Mouse (Mus musculus): ENCODE results near the gene Trpc2. TPM values are rescaled to one million over a fixed set of nuclear protein-coding genes. Genes with fewer than 3 reads are reported as not detected.
"Not testable (repeated sequence)": the region's sequence is repeated elsewhere in the genome, so short reads cannot be mapped to it uniquely, and the experiment has no call there.

The Trpc2 gene
- not detected in 2 replicates for polyA plus RNA-seq (2015; fragmentation: Nextera tagmentation; extraction: Ambion mirVana)

DNA sequence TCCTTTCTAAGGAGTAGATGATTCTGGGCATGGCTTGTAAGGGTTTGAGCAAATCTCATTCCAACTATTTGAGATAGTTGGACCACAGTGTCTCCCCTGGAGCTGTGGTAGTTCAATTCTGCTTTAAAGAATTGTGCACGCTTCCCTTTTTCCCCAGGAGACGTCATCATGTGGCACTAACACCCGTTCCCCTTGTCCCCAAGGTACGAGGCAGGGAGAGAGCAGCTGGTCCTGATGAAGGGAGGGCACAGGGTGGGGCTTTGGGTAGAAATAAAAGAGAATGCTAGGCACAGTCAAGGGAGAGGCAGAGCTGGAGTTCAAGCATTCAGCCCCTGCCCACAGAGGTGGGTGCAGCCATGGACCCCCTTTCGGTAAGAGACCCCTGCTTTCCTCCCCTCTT is at the start of gene Trpc2:
Gene Trpc2 (plus strand): TSS at position 301 of the 400 bp plus-strand sequence.
- Histone ChIP-seq H3K4me2 (no peak within 1 kb of the TSS), H3K4me3 (replicated peaks) (no peak within 1 kb of the TSS), H3K4me1 (no peaks in the 10 kb centered on the region), H3K9ac (no peak within 1 kb of the TSS), H3K27ac (no peak within 1 kb of the TSS), H3K36me3 (peaks cover 29% of the 10 kb centered on the region), H3K9me3 (no peaks in the 10 kb centered on the region), H3K27me3 (replicated peaks) (no peaks in the 10 kb centered on the region)
- ATAC-seq (ENCODE audit: insufficient read depth, low FRiP score, low read depth), result no peak
- 91% methylated on average over 5 of the region's 5 CpGs for WGBS

DNA sequence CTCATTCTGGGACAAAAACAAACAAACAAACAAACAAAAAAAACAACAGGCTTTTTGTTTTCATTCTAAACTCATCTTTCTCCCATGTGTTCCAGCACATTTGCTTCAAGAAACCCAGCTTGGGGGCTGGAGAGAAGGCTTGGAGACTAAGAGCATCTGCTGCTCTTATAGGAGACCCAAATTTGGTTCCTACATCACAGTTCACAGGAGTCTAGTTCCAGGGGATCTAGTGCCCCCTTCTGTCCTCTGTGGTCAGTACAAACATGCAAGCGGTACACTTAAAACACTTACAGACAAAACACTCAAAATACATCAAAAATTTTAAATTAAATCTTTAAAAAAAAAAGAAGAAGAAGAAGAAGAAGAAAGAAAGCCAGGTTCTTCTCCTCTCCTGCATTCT is 48.0 kb upstream of the Trpc2 start:
- H3K4me1 ChIP-seq, result no peaks in the 10 kb centered on the region
- WGBS, result 94% methylated on average over 1 of the region's 1 CpGs
- H3K4me3 ChIP-seq (replicated peaks), result no peak overlapping the region
- no peaks in the 10 kb centered on the region for H3K27me3 ChIP-seq (replicated peaks)
- H3K27ac ChIP-seq, result no peak overlapping the region
- H3K4me2 ChIP-seq, result no peak overlapping the region
- no peak overlapping the region for H3K9ac ChIP-seq
- ATAC-seq (ENCODE audit: insufficient read depth, low FRiP score, low read depth), result no peak
- H3K36me3 ChIP-seq, result peaks cover 46% of the 10 kb centered on the region
- no peaks in the 10 kb centered on the region for H3K9me3 ChIP-seq

DNA sequence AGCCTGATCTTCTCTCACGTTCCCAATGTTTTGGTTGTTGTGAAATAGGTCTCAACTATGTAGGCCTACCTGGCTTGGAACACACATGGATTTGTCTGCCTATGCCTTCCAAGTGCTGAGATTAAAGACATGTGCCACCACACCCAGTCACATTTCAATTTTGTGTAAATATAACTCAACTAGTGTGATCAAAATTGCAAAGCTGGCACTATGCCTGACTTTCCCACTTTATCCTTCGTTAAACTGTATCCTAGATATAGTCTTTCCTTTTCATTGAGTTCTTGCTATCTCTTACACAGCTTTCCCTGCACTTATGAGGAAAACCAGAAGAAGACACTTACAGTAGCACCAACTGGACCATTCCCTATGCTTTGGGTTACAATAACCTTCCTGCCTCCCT is 47.4 kb upstream of the Trpc2 start:
- Histone ChIP-seq H3K4me3 (replicated peaks) (no peak overlapping the region), H3K9ac (no peak overlapping the region), H3K4me2 (no peak overlapping the region), H3K9me3 (no peaks in the 10 kb centered on the region), H3K27ac (no peak overlapping the region), H3K4me1 (no peaks in the 10 kb centered on the region), H3K27me3 (replicated peaks) (no peaks in the 10 kb centered on the region), H3K36me3 (peaks cover 48% of the 10 kb centered on the region)
- no peak for ATAC-seq (ENCODE audit: insufficient read depth, low FRiP score, low read depth)
- 92% methylated on average over 2 of the region's 2 CpGs for WGBS

- Histone ChIP-seq H3K9ac (no peak overlapping the region), H3K27me3 (replicated peaks) (no peaks in the 10 kb centered on the region), H3K27ac (no peak overlapping the region), H3K4me1 (no peaks in the 10 kb centered on the region), H3K36me3 (peaks cover 48% of the 10 kb centered on the region), H3K9me3 (no peaks in the 10 kb centered on the region), H3K4me3 (replicated peaks) (no peak overlapping the region), H3K4me2 (no peak overlapping the region)
- ATAC-seq (ENCODE audit: insufficient read depth, low FRiP score, low read depth), result no peak
- WGBS, result 94% methylated on average over 3 of the region's 3 CpGs
Observed at GRCm38 (mm10) chr7:102037318-102037717, 45.6 kb upstream of the Trpc2 start.

DNA sequence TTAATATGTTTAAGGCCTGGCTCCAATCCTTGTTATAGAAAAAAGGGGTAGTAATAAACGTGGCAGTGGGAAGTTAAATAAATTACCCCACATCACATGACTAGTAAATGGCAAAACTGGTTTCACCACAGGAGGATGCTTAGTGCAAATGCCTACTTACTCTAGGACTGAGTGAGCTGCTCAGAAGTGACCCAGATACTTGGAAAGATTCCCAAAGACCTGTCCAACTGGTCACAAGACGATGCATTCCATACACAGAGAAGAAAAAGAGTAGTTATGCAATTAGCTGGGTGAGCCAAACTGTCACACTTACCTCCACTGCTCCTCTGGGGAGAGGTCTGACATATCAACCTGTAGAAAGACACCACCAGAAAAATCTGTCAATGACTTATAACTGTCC is 40.6 kb upstream of the Trpc2 start:
- Histone ChIP-seq H3K4me3 (replicated peaks) (no peak overlapping the region), H3K9ac (no peak overlapping the region), H3K4me2 (no peak overlapping the region), H3K4me1 (no peaks in the 10 kb centered on the region), H3K9me3 (no peaks in the 10 kb centered on the region), H3K36me3 (peaks cover 26% of the 10 kb centered on the region), H3K27me3 (replicated peaks) (no peaks in the 10 kb centered on the region), H3K27ac (no peak overlapping the region)
- no peak for ATAC-seq (ENCODE audit: insufficient read depth, low FRiP score, low read depth)
- 64% methylated on average over 2 of the region's 2 CpGs for WGBS

DNA sequence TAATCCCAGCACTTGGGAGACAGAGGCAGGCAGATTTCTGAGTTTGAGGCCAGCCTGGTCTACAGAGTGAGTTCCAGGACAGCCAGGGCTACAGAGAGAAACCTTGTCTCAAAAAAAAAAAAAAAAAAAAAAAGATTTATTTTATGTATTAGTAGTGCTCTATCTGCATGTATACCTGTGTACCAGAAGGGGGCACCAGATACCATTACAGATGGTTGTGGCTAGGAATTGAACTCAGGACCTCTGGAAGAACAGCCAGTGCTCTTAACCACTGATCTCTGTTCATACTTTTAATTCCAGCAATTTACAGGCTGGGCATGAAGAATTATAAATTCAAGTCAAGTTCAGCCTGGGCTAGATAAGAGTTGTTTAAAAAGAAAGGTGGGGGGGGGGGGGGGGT is 34.4 kb upstream of the Trpc2 start:
- H3K27me3 ChIP-seq (replicated peaks); H3K4me3 ChIP-seq (replicated peaks); H3K4me2 ChIP-seq; H3K9ac ChIP-seq; H3K27ac ChIP-seq; H3K4me1 ChIP-seq; H3K9me3 ChIP-seq; H3K36me3 ChIP-seq; ATAC-seq (ENCODE audit: insufficient read depth, low FRiP score, low read depth): not testable (repeated sequence)

- Histone ChIP-seq H3K27ac (no peak overlapping the region), H3K36me3 (0 out of 2 replicates have a peak, but pooled peaks cover 14% of the 10 kb centered on the region)
- no peak for ATAC-seq (ENCODE audit: insufficient read depth, low FRiP score, low read depth)
Observed at GRCm38 (mm10) chr7:102061353-102061752, 21.6 kb upstream of the Trpc2 start.

GRCm38 (mm10) chr7:102062203-102062602 is 20.7 kb upstream of the Trpc2 start:
- Histone ChIP-seq H3K4me1 (peaks cover 18% of the 10 kb centered on the region; the same call in 1 of the 2 replicates), H3K27me3 (replicated peaks) (no peaks in the 10 kb centered on the region), H3K4me3 (replicated peaks) (no peak overlapping the region), H3K9me3 (no peaks in the 10 kb centered on the region), H3K4me2 (no peak overlapping the region), H3K36me3 (0 out of 2 replicates have a peak, but pooled peaks cover 10% of the 10 kb centered on the region), H3K9ac (no peak overlapping the region), H3K27ac (no peak overlapping the region)
- WGBS, result 73% methylated on average over 1 of the region's 1 CpGs
- no peak for ATAC-seq (ENCODE audit: insufficient read depth, low FRiP score, low read depth)

More at GRCm38 (mm10) chr7:102061353-102061752, 21.6 kb upstream of the Trpc2 start:
- Histone ChIP-seq H3K27me3 (replicated peaks) (no peaks in the 10 kb centered on the region), H3K4me2 (no peak overlapping the region), H3K4me1 (peaks cover 15% of the 10 kb centered on the region; the same call in 1 of the 2 replicates), H3K9ac (no peak overlapping the region), H3K4me3 (replicated peaks) (no peak overlapping the region), H3K9me3 (no peaks in the 10 kb centered on the region)
- 77% methylated on average over 3 of the region's 3 CpGs for WGBS

- no peaks in the 10 kb centered on the region for H3K27me3 ChIP-seq (replicated peaks)
- peak overlapping the region; percentile 60 for H3K4me2 ChIP-seq
- 0 out of 2 replicates have a peak, but pooled peaks cover 3% of the 10 kb centered on the region for H3K36me3 ChIP-seq
- no peaks in the 10 kb centered on the region for H3K9me3 ChIP-seq
- peaks cover 18% of the 10 kb centered on the region; the same call in 1 of the 2 replicates for H3K4me1 ChIP-seq
- H3K9ac ChIP-seq, result no peak overlapping the region
- H3K4me3 ChIP-seq (replicated peaks), result peak overlapping the region; percentile 75
- no peak overlapping the region for H3K27ac ChIP-seq
- WGBS, result 70% methylated on average over 9 of the region's 9 CpGs
- no peak for ATAC-seq (ENCODE audit: insufficient read depth, low FRiP score, low read depth)
Observed at GRCm38 (mm10) chr7:102063891-102064290, 19.0 kb upstream of the Trpc2 start.

GRCm38 (mm10) chr7:102064655-102065045 is 18.3 kb upstream of the Trpc2 start:
- Histone ChIP-seq H3K27ac (peak overlapping the region; percentile 74), H3K9ac (peak overlapping the region; percentile 54), H3K4me3 (replicated peaks) (peak overlapping the region; percentile 75), H3K27me3 (replicated peaks) (no peaks in the 10 kb centered on the region), H3K36me3 (no peaks in the 10 kb centered on the region; the same call in 1 of the 2 replicates), H3K4me2 (peak overlapping the region; percentile 60), H3K9me3 (no peaks in the 10 kb centered on the region), H3K4me1 (peaks cover 18% of the 10 kb centered on the region; the same call in 1 of the 2 replicates)
- WGBS, result under 1% methylated on average over 9 of the region's 9 CpGs
- ATAC-seq (ENCODE audit: insufficient read depth, low FRiP score, low read depth), result 0 out of 2 replicates have a peak, but pooled peaks have one; percentile 18

- Histone ChIP-seq H3K27me3 (replicated peaks) (no peaks in the 10 kb centered on the region), H3K4me2 (peak within 1 kb of the TSS; percentile 60), H3K4me3 (replicated peaks) (peak within 1 kb of the TSS; percentile 75), H3K27ac (peak within 1 kb of the TSS; percentile 74), H3K4me1 (peaks cover 18% of the 10 kb centered on the region; the same call in 1 of the 2 replicates), H3K9ac (peak within 1 kb of the TSS; percentile 54), H3K36me3 (no peaks in the 10 kb centered on the region; the same call in 1 of the 2 replicates), H3K9me3 (no peaks in the 10 kb centered on the region)
- peak; percentile 98 for ATAC-seq (ENCODE audit: insufficient read depth, low FRiP score, low read depth)
- under 1% methylated on average over 56 of the region's 56 CpGs for WGBS
Observed at GRCm38 (mm10) chr7:102065046-102065891, 17.6 kb upstream of the Trpc2 start, which contains the start of the genes Rnf121, Xndc1 and Xntrpc. TSS of gene Rnf121 (minus strand) at chr7:102065469. TSS of gene Xndc1 (plus strand) at chr7:102065511. TSS of gene Xntrpc (plus strand) at chr7:102065713.

DNA sequence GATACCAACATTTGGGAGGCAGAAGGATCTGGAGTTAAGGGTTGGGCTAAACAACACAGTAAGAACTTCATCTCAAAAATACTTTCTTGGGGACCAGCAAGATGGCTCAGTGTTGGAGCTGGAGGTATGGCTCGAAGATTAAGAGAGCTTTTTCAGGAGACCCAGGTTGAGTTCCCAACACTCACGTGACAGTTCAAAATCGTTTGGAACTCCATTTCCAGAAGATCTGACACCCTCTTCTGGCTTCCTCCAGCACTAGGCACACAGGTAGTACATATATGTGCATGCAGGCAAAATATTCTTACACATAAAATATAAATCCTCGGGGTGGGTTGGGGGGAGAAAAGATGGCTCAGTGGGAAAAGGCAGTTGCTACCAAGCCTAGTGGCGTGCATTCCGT is 16.6 kb upstream of the Trpc2 start:
- H3K4me2 ChIP-seq, result peak overlapping the region; percentile 60
- no peaks in the 10 kb centered on the region for H3K9me3 ChIP-seq
- H3K27ac ChIP-seq, result peak overlapping the region; percentile 74; the same call in 1 of the 2 replicates
- H3K36me3 ChIP-seq, result peaks cover 3% of the 10 kb centered on the region; the same call in 1 of the 2 replicates
- H3K4me1 ChIP-seq, result peaks cover 18% of the 10 kb centered on the region; the same call in 1 of the 2 replicates
- H3K27me3 ChIP-seq (replicated peaks), result no peaks in the 10 kb centered on the region
- peak overlapping the region; percentile 45 for H3K9ac ChIP-seq
- H3K4me3 ChIP-seq (replicated peaks), result peak overlapping the region; percentile 75
- no peak for ATAC-seq (ENCODE audit: insufficient read depth, low FRiP score, low read depth)
- WGBS, result 63% methylated on average over 6 of the region's 6 CpGs
